9 mouse cellular contexts compared by ENCODE assay signal in genomic region chr11:69582230-69582805, GRCm38 (mm10). TPM values are rescaled to one million over a fixed set of nuclear protein-coding genes. Genes with fewer than 3 reads are reported as not detected.
DNase-seq lines count a peak whose midpoint lies in the region; ATAC-seq and TF ChIP-seq lines count a peak whose summit lies in the region.
"Had no signal": no experiment of that assay in that cellular context is flagged by ENCODE, and none has a peak within 500 bp of the region (broad histone marks: within the 10 kb centered on the region; RNA-seq: fewer than 3 reads in every experiment).

No protein-coding gene starts in this region.

- TF ChIP-seq POLR2A in cerebellum, adult 2 months (IDR thresholded peaks at IDR 0.05; ENCODE audit: borderline replicate concordance, insufficient read depth, low read length), result no peak

- H3K36me3 ChIP-seq in neural tube, embryonic 11.5 days (ENCODE audit: control insufficient read depth, insufficient read depth, low read length), result peaks cover 2% of the 10 kb centered on the region; the same call in 1 of the 2 replicates
- H3K36me3 ChIP-seq in limb, embryonic 15.5 days, result peaks cover 16% of the 10 kb centered on the region
- 0 out of 2 replicates have a peak, but pooled peaks cover under 1% of the 10 kb centered on the region for H3K36me3 ChIP-seq in stomach, postnatal 0 days (ENCODE audit: control insufficient read depth, insufficient read depth, low read length)

- no peaks in the 10 kb centered on the region for H3K9me3 ChIP-seq in neural tube, embryonic 11.5 days (ENCODE audit: control insufficient read depth, low read length)
- no peaks in the 10 kb centered on the region for H3K9me3 ChIP-seq in limb, embryonic 15.5 days
- no peaks in the 10 kb centered on the region for H3K9me3 ChIP-seq in stomach, postnatal 0 days (ENCODE audit: control insufficient read depth, low read length)

- no peak for ATAC-seq in neural tube, embryonic 11.5 days (ENCODE audit: insufficient read depth, low FRiP score, low TSS enrichment)
- ATAC-seq in limb, embryonic 15.5 days (ENCODE audit: insufficient number of reproducible peaks, low FRiP score, low TSS enrichment, low read depth), result no peak
- no peak for ATAC-seq in stomach, postnatal 0 days (ENCODE audit: low FRiP score, low TSS enrichment)

- DNase-seq in cerebellum, adult 9-10 months, result peak; percentile 46
- DNase-seq in cerebellum, adult 2 months, result no peak
- DNase-seq in neural tube, embryonic 11.5 days (ENCODE audit: low spot score), result no peak
- DNase-seq in neural tube, embryonic 10.5 days (ENCODE audit: extremely low spot score, low spot score), result no peak
- no peak for DNase-seq in stomach, postnatal 0 days (ENCODE audit: low spot score)
- DNase-seq in frontal cortex, postnatal 25 days (ENCODE audit: low spot score in 2 of 2), result no peak
- DNase-seq in cerebellum, adult 11 months, result no peak
- DNase-seq: kidney, adult 11 months had no signal

- H3K27me3 ChIP-seq in cerebellum, adult 2 months (ENCODE audit: control insufficient read depth, insufficient read depth, low read length), result no peaks in the 10 kb centered on the region
- no peaks in the 10 kb centered on the region for H3K27me3 ChIP-seq in neural tube, embryonic 11.5 days (ENCODE audit: control insufficient read depth, insufficient read depth, low read length)
- H3K27me3 ChIP-seq in limb, embryonic 15.5 days, result no peaks in the 10 kb centered on the region
- no peaks in the 10 kb centered on the region for H3K27me3 ChIP-seq in stomach, postnatal 0 days (ENCODE audit: control insufficient read depth, insufficient read depth, low read length)

- TF ChIP-seq EP300 in stomach, postnatal 0 days (optimal IDR thresholded peaks at IDR 0.05), result no peak

- no peak overlapping the region for H3K4me3 ChIP-seq in cerebellum, adult 2 months (replicated peaks; ENCODE audit: insufficient read depth, low read depth, low read length)
- H3K4me3 ChIP-seq in neural tube, embryonic 11.5 days (ENCODE audit: low read depth, low read length), result peak overlapping the region; percentile 71
- peak overlapping the region; percentile 77 for H3K4me3 ChIP-seq in limb, embryonic 15.5 days
- peak overlapping the region; percentile 48 for H3K4me3 ChIP-seq in stomach, postnatal 0 days (ENCODE audit: low read depth, low read length)

- no peak overlapping the region; the same call in 1 of the 2 replicates for H3K9ac ChIP-seq in neural tube, embryonic 11.5 days (ENCODE audit: low read length)
- peak overlapping the region; percentile 52; the same call in 1 of the 2 replicates for H3K9ac ChIP-seq in limb, embryonic 15.5 days
- no peak overlapping the region for H3K9ac ChIP-seq in stomach, postnatal 0 days (ENCODE audit: low read length)

- H3K4me1 ChIP-seq in cerebellum, adult 2 months (ENCODE audit: control insufficient read depth, insufficient read depth, low read length), result no peaks in the 10 kb centered on the region; the same call in 1 of the 2 replicates
- H3K4me1 ChIP-seq in neural tube, embryonic 11.5 days (ENCODE audit: control insufficient read depth, insufficient read depth, low read length), result peaks cover 12% of the 10 kb centered on the region
- peaks cover 22% of the 10 kb centered on the region for H3K4me1 ChIP-seq in limb, embryonic 15.5 days
- 0 out of 2 replicates have a peak, but pooled peaks cover 8% of the 10 kb centered on the region for H3K4me1 ChIP-seq in stomach, postnatal 0 days (replicated peaks; ENCODE audit: control insufficient read depth, insufficient read depth)

- 47% methylated on average over 9 of the region's 9 CpGs for WGBS in cerebellum, adult 2 months
- 63% methylated on average over 9 of the region's 9 CpGs for WGBS in neural tube, embryonic 11.5 days
- 66% methylated on average over 9 of the region's 9 CpGs for WGBS in limb, embryonic 15.5 days
- 62% methylated on average over 9 of the region's 9 CpGs for WGBS in stomach, postnatal 0 days

- H3K27ac ChIP-seq in cerebellum, adult 2 months (ENCODE audit: insufficient read depth, low read length), result no peak overlapping the region
- H3K27ac ChIP-seq in neural tube, embryonic 11.5 days (ENCODE audit: low read depth, low read length), result no peak overlapping the region
- no peak overlapping the region; the same call in 1 of the 2 replicates for H3K27ac ChIP-seq in limb, embryonic 15.5 days
- H3K27ac ChIP-seq in stomach, postnatal 0 days (replicated peaks), result no peak overlapping the region

- TF ChIP-seq CTCF in cerebellum, adult 2 months (IDR thresholded peaks at IDR 0.05; ENCODE audit: borderline replicate concordance, insufficient read depth, low read depth, low read length), result no peak
- no peak for TF ChIP-seq CTCF in stomach, postnatal 0 days (IDR thresholded peaks at IDR 0.05; ENCODE audit: low read depth)

- peak overlapping the region; percentile 72 for H3K4me2 ChIP-seq in neural tube, embryonic 11.5 days (ENCODE audit: low read depth)
- peak overlapping the region; percentile 80 for H3K4me2 ChIP-seq in limb, embryonic 15.5 days
- H3K4me2 ChIP-seq in stomach, postnatal 0 days (replicated peaks; ENCODE audit: low read depth), result peak overlapping the region; percentile 66

RNA-seq across cellular contexts. Expression of gene Trp53, which starts 2.2 kb away (rescaled TPM):
- polyA plus RNA-seq in cerebellum, adult 2 months (2012; rRNA removed), result 34.7 and 35.6 TPM in 2 replicates
- 169 and 175 TPM in 2 replicates for polyA plus RNA-seq in neural tube, embryonic 11.5 days (2014; fragmentation: Nextera tagmentation; extraction: Ambion mirVana)
- polyA plus RNA-seq in limb, embryonic 15.5 days (2015; fragmentation: Nextera tagmentation; extraction: Ambion mirVana), result 132 and 134 TPM in 2 replicates
- 45.0 and 51.4 TPM in 2 replicates for polyA plus RNA-seq in stomach, postnatal 0 days (2015; fragmentation: Nextera tagmentation; extraction: Ambion mirVana)

RNA-seq across cellular contexts. Expression of gene Wrap53, which starts 2.3 kb away (rescaled TPM):
- 18.6 and 18.8 TPM in 2 replicates for polyA plus RNA-seq in cerebellum, adult 2 months (2012; rRNA removed)
- 34.5 and 34.6 TPM in 2 replicates for polyA plus RNA-seq in neural tube, embryonic 11.5 days (2014; fragmentation: Nextera tagmentation; extraction: Ambion mirVana)
- polyA plus RNA-seq in limb, embryonic 15.5 days (2015; fragmentation: Nextera tagmentation; extraction: Ambion mirVana), result 23.6 and 24.8 TPM in 2 replicates
- 8.7 and 9.0 TPM in 2 replicates for polyA plus RNA-seq in stomach, postnatal 0 days (2015; fragmentation: Nextera tagmentation; extraction: Ambion mirVana)

RNA-seq across cellular contexts. Expression of gene Efnb3, which starts 22.3 kb away (rescaled TPM):
- polyA plus RNA-seq in cerebellum, adult 2 months (2012; rRNA removed), result 84.8 and 104 TPM in 2 replicates
- polyA plus RNA-seq in neural tube, embryonic 11.5 days (2014; fragmentation: Nextera tagmentation; extraction: Ambion mirVana), result 9.6 and 9.7 TPM in 2 replicates
- polyA plus RNA-seq in limb, embryonic 15.5 days (2015; fragmentation: Nextera tagmentation; extraction: Ambion mirVana), result 27.9 and 33.2 TPM in 2 replicates
- polyA plus RNA-seq in stomach, postnatal 0 days (2015; fragmentation: Nextera tagmentation; extraction: Ambion mirVana), result 3.9 and 4.4 TPM in 2 replicates

RNA-seq across cellular contexts. Expression of gene Atp1b2, which starts 23.4 kb away (rescaled TPM):
- 890 and 950 TPM in 2 replicates for polyA plus RNA-seq in cerebellum, adult 2 months (2012; rRNA removed)
- 7.2 and 7.7 TPM in 2 replicates for polyA plus RNA-seq in neural tube, embryonic 11.5 days (2014; fragmentation: Nextera tagmentation; extraction: Ambion mirVana)
- 8.2 and 10.5 TPM in 2 replicates for polyA plus RNA-seq in limb, embryonic 15.5 days (2015; fragmentation: Nextera tagmentation; extraction: Ambion mirVana)
- polyA plus RNA-seq in stomach, postnatal 0 days (2015; fragmentation: Nextera tagmentation; extraction: Ambion mirVana), result 5.3 and 7.2 TPM in 2 replicates

RNA-seq across cellular contexts. Expression of gene Dnah2, which starts 33.4 kb away (rescaled TPM):
- polyA plus RNA-seq in cerebellum, adult 2 months (2012; rRNA removed), result 0.55 and 0.69 TPM in 2 replicates
- 0.92 and 1.2 TPM in 2 replicates for polyA plus RNA-seq in neural tube, embryonic 11.5 days (2014; fragmentation: Nextera tagmentation; extraction: Ambion mirVana)
- polyA plus RNA-seq in limb, embryonic 15.5 days (2015; fragmentation: Nextera tagmentation; extraction: Ambion mirVana), result 2.0 and 3.0 TPM in 2 replicates
- polyA plus RNA-seq in stomach, postnatal 0 days (2015; fragmentation: Nextera tagmentation; extraction: Ambion mirVana), result 0.38 and 0.39 TPM in 2 replicates
